Mouse (Mus musculus) liver, adult 2 months (tissue): Measurements from ENCODE around the gene Sema4b. TPM values are rescaled to one million over a fixed set of nuclear protein-coding genes. Genes with fewer than 3 reads are reported as not detected.

Source experiments
- DNase-seq: peaks from one replicate; pipeline ENCODE4 v3.0.0-alpha.2; 2011; ENCODE audit warnings: low read depth, low spot score; ENCODE audit errors: extremely low read depth
- H3K27ac ChIP-seq: fragments of 200-500 bp; replicated peaks from 2 replicates; pipeline ENCODE4 v1.5.1; 2012; ENCODE audit warnings: low read depth, mild to moderate bottlenecking, control low read depth, inconsistent platforms, low read length; ENCODE audit not compliant: insufficient read depth
- H3K27me3 ChIP-seq: fragments of 200-500 bp; 2 replicates; pipeline ENCODE4 v1.6.1; 2012; ENCODE audit warnings: mild to moderate bottlenecking, moderate library complexity, low read length, inconsistent platforms; ENCODE audit not compliant: control insufficient read depth, insufficient read depth
- H3K36me3 ChIP-seq: fragments of 200-500 bp; 2 replicates; pipeline ENCODE4 v1.6.1; 2012; ENCODE audit warnings: low read length, inconsistent platforms; ENCODE audit not compliant: control insufficient read depth, insufficient read depth
- H3K4me1 ChIP-seq: fragments of 200-500 bp; 2 replicates; pipeline ENCODE4 v1.6.1; 2011; ENCODE audit warnings: low read length; ENCODE audit not compliant: control insufficient read depth, insufficient read depth
- H3K4me3 ChIP-seq: fragments of 200-500 bp; 2 replicates; pipeline ENCODE4 v1.5.1; 2011; ENCODE audit warnings: low read depth, mild to moderate bottlenecking, control low read depth, low read length, moderate library complexity; ENCODE audit not compliant: insufficient read depth
- H3K79me2 ChIP-seq: fragments of 200-500 bp; 2 replicates; pipeline ENCODE4 v1.6.1; 2012; ENCODE audit warnings: inconsistent platforms, mild to moderate bottlenecking, low read length, moderate library complexity; ENCODE audit not compliant: control insufficient read depth, insufficient read depth
- H3K9ac ChIP-seq: fragments of 200-500 bp; 2 replicates; pipeline ENCODE4 v1.6.1; 2012; ENCODE audit warnings: low read depth, mild to moderate bottlenecking, control low read depth, inconsistent platforms, low read length
- CTCF ChIP-seq: fragments of 200-500 bp; IDR thresholded peaks from 2 replicates; pipeline ENCODE4 v1.5.1; 2011; ENCODE audit warnings: low read depth, low read length, control low read depth
- POLR2A ChIP-seq: fragments of 200-500 bp; IDR thresholded peaks from 2 replicates; pipeline ENCODE4 v1.6.1; 2011; ENCODE audit warnings: low read length, control low read depth; ENCODE audit not compliant: insufficient read depth; ENCODE audit errors: extremely low read depth
- WGBS: fragments of 180-500 bp; shearing (Covaris S2); methylation state at CpG from one replicate; pipeline ENCODE4 v1.1.7; 2018; 5-methylcytosine and 5-hydroxymethylcytosine counted together
- polyA plus RNA-seq: library from polyadenylated mRNA; depleted of rRNA; stranded (reverse); fragments of >200 nt; gene quantifications from 2 replicates; pipeline ENCODE4 v1.2.3, GENCODE M21; 2012
- total RNA-seq: library from RNA; depleted of rRNA; stranded (reverse); fragments of >200 nt; gene quantifications from 2 replicates; pipeline ENCODE4 v1.2.3, GENCODE M21; 2014

Sema4b gene
- total and polyA plus RNA-seq, 2 experiments: 3.7 to 4.4 TPM

GRCm38 (mm10) chr7:80246859-80247258 is 60.2 kb downstream of the Sema4b start:
- Histone ChIP-seq H3K4me3 (no peak overlapping the region), H3K4me1 (peaks cover 11% of the 10 kb centered on the region), H3K79me2 (no peaks in the 10 kb centered on the region), H3K27me3 (no peaks in the 10 kb centered on the region), H3K36me3 (no peaks in the 10 kb centered on the region), H3K27ac (no peak overlapping the region), H3K9ac (no peak overlapping the region)
- no peak for DNase-seq
- 61% methylated on average over 7 of the region's 7 CpGs for WGBS
- no peak for TF ChIP-seq POLR2A
- TF ChIP-seq CTCF: no peak

- TF ChIP-seq CTCF: no peak
- no peak for TF ChIP-seq POLR2A
- H3K79me2 ChIP-seq: no peaks in the 10 kb centered on the region
- H3K9ac ChIP-seq: no peak overlapping the region
- no peak for DNase-seq
- H3K4me3 ChIP-seq: no peak overlapping the region
- no peaks in the 10 kb centered on the region for H3K36me3 ChIP-seq
- no peak overlapping the region for H3K27ac ChIP-seq
- no peaks in the 10 kb centered on the region for H3K27me3 ChIP-seq
- 82% methylated on average over 7 of the region's 7 CpGs for WGBS
- H3K4me1 ChIP-seq: no peaks in the 10 kb centered on the region
Measured at GRCm38 (mm10) chr7:80252437-80252836, 65.8 kb downstream of the Sema4b start.

- H3K9ac ChIP-seq: no peak overlapping the region
- H3K4me1 ChIP-seq: no peaks in the 10 kb centered on the region
- no peak overlapping the region for H3K27ac ChIP-seq
- H3K4me3 ChIP-seq: no peak overlapping the region
- 84% methylated on average over 11 of the region's 11 CpGs for WGBS
- no peak for DNase-seq
- TF ChIP-seq POLR2A: no peak
- H3K79me2 ChIP-seq: no peaks in the 10 kb centered on the region
- no peaks in the 10 kb centered on the region for H3K36me3 ChIP-seq
- no peaks in the 10 kb centered on the region for H3K27me3 ChIP-seq
Measured at GRCm38 (mm10) chr7:80252886-80253285, 66.2 kb downstream of the Sema4b start.

GRCm38 (mm10) chr7:80255981-80256380 is 69.3 kb downstream of the Sema4b start:
- no peak for DNase-seq
- TF ChIP-seq CTCF (no peak), POLR2A (no peak)

GRCm38 (mm10) chr7:80257706-80258105 is 71.1 kb downstream of the Sema4b start:
- Histone ChIP-seq H3K79me2 (peaks cover 8% of the 10 kb centered on the region; the same call in 1 of the 2 replicates), H3K27me3 (no peaks in the 10 kb centered on the region), H3K27ac (no peak overlapping the region), H3K4me3 (no peak overlapping the region), H3K36me3 (no peaks in the 10 kb centered on the region), H3K4me1 (no peaks in the 10 kb centered on the region; the same call in 1 of the 2 replicates), H3K9ac (no peak overlapping the region)
- no peak for DNase-seq
- TF ChIP-seq POLR2A (no peak), CTCF (no peak)
- WGBS: 71% methylated on average over 2 of the region's 2 CpGs

More at GRCm38 (mm10) chr7:80255981-80256380, 69.3 kb downstream of the Sema4b start:
- 75% methylated on average over 2 of the region's 2 CpGs for WGBS
- H3K36me3 ChIP-seq: no peaks in the 10 kb centered on the region
- H3K4me1 ChIP-seq: no peaks in the 10 kb centered on the region
- H3K4me3 ChIP-seq: no peak overlapping the region
- no peak overlapping the region for H3K9ac ChIP-seq
- no peaks in the 10 kb centered on the region for H3K27me3 ChIP-seq
- no peak overlapping the region for H3K27ac ChIP-seq
- no peaks in the 10 kb centered on the region for H3K79me2 ChIP-seq

GRCm38 (mm10) chr7:80260625-80261371 is 74.2 kb downstream of the Sema4b start, which contains the start of gene Ngrn:
TSS of gene Ngrn (plus strand) at chr7:80261215.
- peaks cover 8% of the 10 kb centered on the region; the same call in 1 of the 2 replicates for H3K79me2 ChIP-seq
- H3K9ac ChIP-seq: peak within 1 kb of the TSS; percentile 88
- H3K27me3 ChIP-seq: no peaks in the 10 kb centered on the region
- TF ChIP-seq CTCF: peak; percentile 2; the same call in 1 of the 2 replicates
- peak; percentile 80 for TF ChIP-seq POLR2A
- H3K27ac ChIP-seq: peak within 1 kb of the TSS; percentile 72
- no peaks in the 10 kb centered on the region; the same call in 1 of the 2 replicates for H3K4me1 ChIP-seq
- 27% methylated on average over 40 of the region's 40 CpGs for WGBS
- peaks cover 8% of the 10 kb centered on the region; the same call in 1 of the 2 replicates for H3K36me3 ChIP-seq
- peak within 1 kb of the TSS; percentile 90 for H3K4me3 ChIP-seq
- peak; percentile 75 for DNase-seq
